Mouse (Mus musculus) skeletal muscle tissue, adult 2 months (tissue): ENCODE results near the gene Ccnb1ip1.

Source experiments
- DNase-seq: peaks from one replicate; pipeline ENCODE4 v3.0.0-alpha.2; 2012; ENCODE audit warnings: low read depth, low spot score

Ccnb1ip1 gene

DNA sequence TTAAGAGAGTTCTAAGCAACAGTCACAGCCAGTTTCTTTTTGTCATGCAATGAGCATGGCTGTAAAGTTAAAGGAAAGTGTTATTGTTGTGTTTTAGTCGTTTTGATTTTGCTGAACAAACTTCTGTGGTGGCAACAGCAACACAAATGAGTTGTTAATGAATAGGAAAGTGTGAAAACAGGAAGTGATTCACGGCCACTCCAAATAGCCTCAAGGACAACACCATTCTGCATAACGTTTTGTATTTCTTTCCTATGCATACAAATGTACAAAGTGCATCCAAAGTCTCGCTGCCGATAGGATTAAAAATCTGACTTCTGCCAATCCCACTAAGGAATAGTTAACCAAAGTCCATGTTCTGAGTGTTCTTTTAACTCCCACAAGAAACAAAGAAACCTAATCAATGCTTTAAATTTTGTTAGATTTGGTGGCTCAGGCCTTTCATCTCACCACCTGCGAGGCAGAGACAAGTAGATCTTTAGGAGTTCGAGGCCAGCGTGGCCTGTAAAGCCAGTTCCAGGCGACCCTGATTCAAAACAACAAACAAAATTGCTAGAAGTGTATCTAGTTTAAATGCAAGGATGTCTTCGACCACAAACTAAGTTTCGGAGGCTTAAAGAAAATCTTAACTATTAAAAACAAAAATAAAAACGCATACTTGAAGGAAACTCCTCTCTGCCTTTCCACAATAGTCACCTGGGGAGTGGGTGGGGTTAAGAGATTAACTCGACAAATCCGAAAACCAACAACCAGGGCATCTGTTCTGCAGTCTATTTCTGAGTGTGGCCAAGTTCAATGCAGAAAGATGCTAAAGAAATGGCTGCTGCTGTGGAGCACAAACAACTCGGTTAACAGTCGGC is 22.9 kb downstream of the Ccnb1ip1 start:
- no peak for DNase-seq

GRCm38 (mm10) chr14:50782166-50782565 is 25.4 kb downstream of the Ccnb1ip1 start:
- no peak for DNase-seq

- DNase-seq = no peak
Observed at GRCm38 (mm10) chr14:50771342-50771741, 36.2 kb downstream of the Ccnb1ip1 start.

GRCm38 (mm10) chr14:50765736-50766135 is 41.8 kb downstream of the Ccnb1ip1 start:
- no peak for DNase-seq

DNA sequence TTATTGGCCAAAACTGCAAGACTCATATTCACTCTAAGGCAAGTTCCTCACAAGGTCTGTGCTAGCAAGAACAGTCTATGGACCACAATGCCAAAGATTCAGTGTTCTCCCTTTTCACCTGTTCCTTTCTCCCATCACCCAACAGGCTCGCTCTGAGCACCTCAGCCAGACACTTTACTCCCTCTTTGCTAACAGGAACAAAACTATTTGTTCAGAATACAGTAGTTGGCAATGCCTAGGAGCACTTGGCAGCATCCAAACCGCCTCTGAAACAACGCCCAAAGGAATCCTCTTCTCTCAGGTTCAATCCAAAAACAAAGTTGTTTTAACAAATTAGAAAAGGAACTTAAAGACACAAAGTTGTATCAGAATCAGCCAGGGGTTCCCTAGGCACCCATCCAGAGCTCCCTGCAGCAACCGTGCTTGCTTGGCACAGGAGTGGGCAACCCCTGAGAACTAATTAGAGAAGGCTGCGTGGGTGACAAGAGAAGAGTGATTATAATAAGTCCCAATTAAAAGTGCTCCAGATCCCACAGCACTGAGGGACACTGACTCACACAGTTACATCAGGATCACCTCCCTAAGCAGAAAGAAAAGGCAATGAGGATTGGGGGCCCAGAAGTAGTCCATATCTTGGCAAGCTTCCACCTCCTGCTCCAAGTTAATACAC is 49.0 kb downstream of the Ccnb1ip1 start:
- no peak for DNase-seq

DNA sequence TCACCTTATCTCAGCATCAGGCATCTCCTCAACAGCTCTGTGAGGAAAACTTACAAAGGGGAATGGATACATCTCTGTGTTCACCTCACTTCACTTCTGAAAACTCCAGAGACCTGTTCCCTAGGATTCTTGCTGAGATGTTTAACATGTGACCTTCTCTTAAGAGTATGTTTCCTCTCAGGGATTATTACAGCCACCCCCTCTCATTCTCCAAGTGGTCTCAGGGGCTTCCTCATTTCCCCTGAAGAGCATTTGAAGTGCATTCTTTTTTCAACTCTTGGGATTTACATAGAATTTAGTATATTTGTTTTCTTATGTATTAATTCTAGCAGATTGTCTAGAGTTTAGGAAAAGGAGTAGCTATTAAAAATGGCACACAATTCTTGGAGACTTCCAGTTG is 62.5 kb downstream of the Ccnb1ip1 start, which contains the start of gene Olfr749:
TSS of gene Olfr749 (minus strand) at position 101 of the 400 bp plus-strand sequence.
- no peak for DNase-seq

- DNase-seq = no peak
Observed at GRCm38 (mm10) chr14:50741584-50741983, 65.9 kb downstream of the Ccnb1ip1 start.

DNA sequence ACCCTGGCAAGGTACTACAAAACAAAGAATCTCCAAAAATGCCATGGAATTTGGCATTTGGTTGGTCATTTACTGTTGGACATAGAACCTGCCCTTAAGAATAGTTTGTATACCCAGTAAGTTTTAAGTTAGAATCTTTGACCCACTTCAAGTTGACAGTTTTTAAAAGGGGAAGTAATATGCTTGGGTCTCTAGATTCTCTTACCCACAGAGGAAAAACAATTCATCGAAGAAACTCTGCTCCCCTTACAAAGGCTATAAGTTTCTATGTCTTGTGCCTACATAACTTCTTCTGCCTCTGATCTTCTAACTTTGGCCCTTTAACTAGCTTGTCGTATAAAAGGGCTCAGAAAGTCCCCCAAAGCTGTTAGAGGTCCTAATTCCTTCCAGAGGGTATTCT is 67.2 kb downstream of the Ccnb1ip1 start:
- no peak for DNase-seq
